Mouse (Mus musculus) bone marrow, adult 2 months (tissue): ENCODE results near the gene Cacna2d2.

Source experiments
- CTCF ChIP-seq: fragments of 200-500 bp; IDR thresholded peaks from 2 replicates; pipeline ENCODE4 v1.5.1; 2011; ENCODE audit warnings: low read length, control low read depth; ENCODE audit not compliant: control insufficient read depth, insufficient read depth
- POLR2A ChIP-seq: fragments of 200-500 bp; IDR thresholded peaks from 2 replicates; pipeline ENCODE4 v1.6.1; 2011; ENCODE audit warnings: low read depth, mild to moderate bottlenecking, control low read depth, low read length, borderline replicate concordance; ENCODE audit not compliant: control insufficient read depth

DNA sequence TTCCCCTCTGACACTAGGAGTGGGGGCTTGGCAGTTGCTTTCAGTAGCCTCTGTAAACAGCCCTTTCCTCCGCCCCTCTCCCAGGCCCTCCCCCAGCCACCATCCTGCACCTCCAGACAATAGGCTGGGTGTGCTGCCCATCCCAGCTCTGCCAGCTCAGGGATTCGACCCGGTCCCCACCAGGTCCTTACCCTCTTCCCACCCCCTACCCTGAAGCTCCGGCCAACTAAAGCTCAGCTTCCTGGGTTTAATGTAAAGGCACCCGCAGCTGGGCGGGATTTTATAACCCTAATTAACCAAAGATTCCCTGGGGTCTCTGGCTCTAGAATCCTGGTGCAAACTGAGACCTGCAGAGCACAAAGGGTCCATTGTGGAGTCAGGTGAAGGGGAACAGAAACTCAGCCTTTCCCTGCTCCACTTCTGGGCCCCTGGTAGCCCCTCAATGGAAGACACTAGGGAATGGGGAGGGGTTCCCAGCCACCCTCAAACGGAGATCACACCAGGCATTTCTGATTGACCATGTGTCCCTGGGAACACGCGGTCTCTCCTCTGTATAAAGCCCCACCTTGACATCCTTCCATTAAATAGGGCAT is 81.2 kb downstream of the Cacna2d2 start:
- TF ChIP-seq CTCF (no peak), POLR2A (no peak)
